20 mouse cellular contexts compared by ENCODE assay signal in the genomic region with DNA sequence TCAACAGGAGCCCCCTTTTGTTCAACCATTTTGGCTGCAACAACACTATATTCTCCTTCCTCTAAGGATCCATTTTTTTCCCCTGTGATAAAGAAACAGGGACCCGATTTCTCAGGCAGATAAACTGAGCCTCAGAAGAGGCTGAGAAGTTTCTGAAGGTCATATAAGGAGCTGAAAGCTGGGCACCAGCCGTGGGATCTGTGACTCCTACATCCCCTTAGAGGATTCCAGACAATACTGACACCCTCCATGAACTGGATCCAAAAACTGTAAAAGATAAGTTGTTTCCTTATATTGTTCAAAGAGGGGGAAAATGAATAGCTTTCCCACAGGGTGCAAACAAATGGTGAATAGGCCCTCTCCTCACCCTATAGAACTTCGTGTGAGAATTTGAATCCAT.
A peak's percentile ranks its signal among the peaks of the same experiment; 100 is the strongest.
DNase-seq lines count a peak whose midpoint lies in the region; ATAC-seq lines count a peak whose summit lies in the region.
"Had no signal": no experiment of that assay in that cellular context is flagged by ENCODE, and none has a peak within 500 bp of the region (broad histone marks: within the 10 kb centered on the region; RNA-seq: fewer than 3 reads in every experiment).

No protein-coding gene starts in this region.

- H3K4me2 ChIP-seq in heart, embryonic 14.5 days (ENCODE audit: low read length) = no peak overlapping the region
- H3K4me2 ChIP-seq: embryonic facial prominence, embryonic 13.5 days; forebrain, embryonic 12.5 days; hindbrain, embryonic 15.5 days had no signal

- H3K36me3 ChIP-seq in heart, embryonic 14.5 days (ENCODE audit: control insufficient read depth, insufficient read depth, low read length) = no peaks in the 10 kb centered on the region
- no peaks in the 10 kb centered on the region for H3K36me3 ChIP-seq in limb, embryonic 10.5 days
- H3K36me3 ChIP-seq: embryonic facial prominence, embryonic 13.5 days; forebrain, embryonic 12.5 days; hindbrain, embryonic 15.5 days had no signal

- no peaks in the 10 kb centered on the region for H3K27me3 ChIP-seq in heart, embryonic 14.5 days (ENCODE audit: control insufficient read depth, insufficient read depth, low read length)
- H3K27me3 ChIP-seq in limb, embryonic 10.5 days (ENCODE audit: low read depth, poor library complexity, severe bottlenecking) = no peaks in the 10 kb centered on the region
- H3K27me3 ChIP-seq: CH12.LX; embryonic facial prominence, embryonic 13.5 days; forebrain, embryonic 12.5 days; hindbrain, embryonic 15.5 days had no signal

- peaks cover 4 to 5% of the 10 kb centered on the region in 2 experiments; a peak in 2 of 4 replicates for H3K4me1 ChIP-seq in heart, embryonic 14.5 days (ENCODE audit: control insufficient read depth in 2 of 2, insufficient read depth in 2 of 2, low read length in 2 of 2)
- H3K4me1 ChIP-seq in brown adipose tissue, adult 24 weeks (ENCODE audit: control insufficient read depth, insufficient read depth, insufficient read length, low read length) = peaks cover 2% of the 10 kb centered on the region; the same call in 1 of the 2 replicates
- peaks cover 69% of the 10 kb centered on the region for H3K4me1 ChIP-seq in limb, embryonic 10.5 days
- H3K4me1 ChIP-seq: forebrain, embryonic 12.5 days; hindbrain, embryonic 15.5 days had no signal

- WGBS in heart, embryonic 14.5 days = 41% methylated on average over 3 of the region's 3 CpGs
- 71% methylated on average over 3 of the region's 3 CpGs for WGBS in limb, embryonic 10.5 days

- 0 out of 2 replicates have a peak, but pooled peaks have one; percentile 26 for ATAC-seq in heart, embryonic 14.5 days (ENCODE audit: insufficient number of reproducible peaks, insufficient read depth, low FRiP score, low read depth)
- ATAC-seq: activated CD4-positive, CD25-positive, alpha-beta regulatory T cell, adult 4 months; forebrain, postnatal 0 days; intestine, embryonic 16.5 days; Patski had no signal

- no peak overlapping the region for H3K9ac ChIP-seq in heart, embryonic 14.5 days (ENCODE audit: low read length)
- H3K9ac ChIP-seq: embryonic facial prominence, embryonic 13.5 days; forebrain, embryonic 12.5 days; forebrain, postnatal 0 days; hindbrain, embryonic 15.5 days had no signal

- intact Hi-C loops in heart, postnatal 10 days (cut with DNase I) = no loop called here
- intact Hi-C loops in heart, postnatal 36 days (cut with DNase I) = no loop called here

- H3K27ac ChIP-seq in heart, embryonic 14.5 days (replicated peaks in 1 of 2; ENCODE audit: control insufficient read depth in 1 of 2, insufficient read depth in 1 of 2, low read depth in 2 of 2, low read length in 2 of 2) = peak overlapping the region; percentile 5 to 42; a peak in 1 of 4 replicates
- peak overlapping the region; percentile 84 for H3K27ac ChIP-seq in brown adipose tissue, adult 24 weeks (replicated peaks; ENCODE audit: low read depth, low read length)
- H3K27ac ChIP-seq in limb, embryonic 10.5 days = peak overlapping the region; percentile 43; the same call in 1 of the 2 replicates
- H3K27ac ChIP-seq: embryonic facial prominence, embryonic 13.5 days; forebrain, embryonic 12.5 days; hindbrain, embryonic 15.5 days had no signal

- H3K4me3 ChIP-seq in heart, embryonic 14.5 days (ENCODE audit: control insufficient read depth in 1 of 2, insufficient read depth in 1 of 2, low read depth in 1 of 2, low read length in 2 of 2) = no peak overlapping the region
- H3K4me3 ChIP-seq in brown adipose tissue, adult 24 weeks (ENCODE audit: insufficient read depth, low read depth, low read length) = no peak overlapping the region
- no peak overlapping the region for H3K4me3 ChIP-seq in limb, embryonic 10.5 days
- H3K4me3 ChIP-seq: embryonic facial prominence, embryonic 13.5 days; forebrain, embryonic 12.5 days; hindbrain, embryonic 15.5 days had no signal

- peak; percentile 20 for DNase-seq in heart, adult 8-10 months (ENCODE audit: low spot score)
- DNase-seq in heart, postnatal 10 days = no peak
- no peak for DNase-seq in heart, postnatal 36 days
- peak; percentile 1 for DNase-seq in limb, embryonic 10.5 days (ENCODE audit: low spot score)
- DNase-seq: adrenal gland, postnatal 14 days; cerebellum, adult 18-20 months; cerebellum, adult 9-11 months; cerebellum, postnatal 36 days; forebrain, postnatal 0 days; gastrocnemius, postnatal 25 days; kidney, adult 2 months had no signal

- H3K9me3 ChIP-seq in heart, embryonic 14.5 days (ENCODE audit: control insufficient read depth, low read length) = no peaks in the 10 kb centered on the region
- no peaks in the 10 kb centered on the region for H3K9me3 ChIP-seq in limb, embryonic 10.5 days (replicated peaks)
- H3K9me3 ChIP-seq: embryonic facial prominence, embryonic 13.5 days; forebrain, embryonic 12.5 days; hindbrain, embryonic 15.5 days had no signal

Comparison
In these comparisons a context has a peak if more than half of its experiments do, and no peak if none do; other contexts are left out.
1. DNase-seq: peak in heart, adult 8-10 months (single experiment) and limb, embryonic 10.5 days (single experiment); none in heart, postnatal 10 days (0 of 2) and heart, postnatal 36 days (0 of 2).
2. H3K27ac ChIP-seq: peak in every context shown above with its lines; median percentile 84 in brown adipose tissue, adult 24 weeks; 43 in limb, embryonic 10.5 days; 24 in heart, embryonic 14.5 days.